Mouse (Mus musculus) leukemia stem cell, adult 10-12 weeks (primary cell): Measurements from ENCODE around the gene Vmn2r23. TPM values are rescaled to one million over a fixed set of nuclear protein-coding genes. Genes with fewer than 3 reads are reported as not detected.

Experiments used
- polyA plus RNA-seq: library from polyadenylated mRNA; stranded (reverse); fragments of >175 nt; gene quantifications from 2 replicates; pipeline ENCODE4 v1.2.3, GENCODE M21; 2012; ENCODE audit warnings: low replicate concordance

Vmn2r23 gene
- polyA plus RNA-seq, result not detected in 2 replicates

GRCm38 (mm10) chr6:123702370-123702769 lies at the start of gene Vmn2r23:
Gene Vmn2r23, plus strand, starts transcription at chr6:123702670.

GRCm38 (mm10) chr6:123778579-123778978 lies 76.1 kb downstream of the Vmn2r23 start, which contains the start of gene Vmn2r24:
Gene Vmn2r24, plus strand, starts transcription at chr6:123778879.

Other genes with a start within 250 kb of the Vmn2r23 start
- not detected in 2 replicates for gene Vmn2r21, start 169.3 kb upstream of the Vmn2r23 start, polyA plus RNA-seq
- not detected in 2 replicates for gene Vmn2r22, start 51.9 kb upstream of the Vmn2r23 start, polyA plus RNA-seq
- not detected in 2 replicates for gene Vmn2r24, start 76.2 kb downstream of the Vmn2r23 start, polyA plus RNA-seq
- gene Vmn2r25, start 150.8 kb downstream of the Vmn2r23 start, polyA plus RNA-seq, result not detected in 2 replicates